Mouse (Mus musculus): Measurements from ENCODE around the gene Sds.

Sds gene

DNA sequence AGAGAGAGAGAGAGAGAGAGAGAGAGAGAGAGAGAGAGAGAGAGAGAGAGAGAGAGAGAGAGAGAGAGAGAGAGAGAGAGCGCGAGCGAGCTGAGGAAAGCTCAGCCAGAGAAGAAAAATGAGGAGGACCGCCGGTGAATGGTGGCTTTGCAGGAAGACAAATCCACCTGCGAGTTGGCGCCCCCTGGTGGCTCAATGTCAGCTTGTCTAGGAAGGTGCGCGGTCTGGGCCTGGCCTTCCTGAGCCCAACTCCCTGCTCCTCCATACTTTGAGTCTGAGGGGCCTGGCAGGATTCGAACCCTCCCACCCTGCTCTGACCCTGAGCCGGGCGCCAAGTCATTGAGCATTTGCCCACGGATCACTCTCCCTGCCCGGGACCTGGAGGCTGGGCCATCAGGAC, 35.6 kb upstream of the Sds start:
- peak; percentile 79 for DNase-seq

DNA sequence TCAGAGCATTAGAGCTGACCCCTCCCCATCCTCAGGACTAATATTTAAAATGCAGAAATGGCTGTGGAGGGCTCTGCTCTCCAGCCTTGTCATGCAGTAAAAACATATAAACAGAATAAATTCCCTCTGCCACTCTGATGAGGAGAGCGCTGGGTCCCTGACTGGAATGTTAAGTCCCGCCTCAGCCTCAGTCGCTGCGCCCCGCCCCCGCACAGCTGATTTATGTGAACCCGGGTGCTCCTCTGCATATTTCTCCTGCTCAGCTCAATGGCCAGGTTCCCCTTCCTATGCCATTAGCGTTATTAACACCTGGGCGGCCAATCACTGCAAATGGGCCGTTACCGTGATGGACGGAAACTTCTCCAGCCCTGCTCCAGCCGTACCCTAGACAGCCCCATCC, 29.0 kb upstream of the Sds start:
- DNase-seq = no peak

DNA sequence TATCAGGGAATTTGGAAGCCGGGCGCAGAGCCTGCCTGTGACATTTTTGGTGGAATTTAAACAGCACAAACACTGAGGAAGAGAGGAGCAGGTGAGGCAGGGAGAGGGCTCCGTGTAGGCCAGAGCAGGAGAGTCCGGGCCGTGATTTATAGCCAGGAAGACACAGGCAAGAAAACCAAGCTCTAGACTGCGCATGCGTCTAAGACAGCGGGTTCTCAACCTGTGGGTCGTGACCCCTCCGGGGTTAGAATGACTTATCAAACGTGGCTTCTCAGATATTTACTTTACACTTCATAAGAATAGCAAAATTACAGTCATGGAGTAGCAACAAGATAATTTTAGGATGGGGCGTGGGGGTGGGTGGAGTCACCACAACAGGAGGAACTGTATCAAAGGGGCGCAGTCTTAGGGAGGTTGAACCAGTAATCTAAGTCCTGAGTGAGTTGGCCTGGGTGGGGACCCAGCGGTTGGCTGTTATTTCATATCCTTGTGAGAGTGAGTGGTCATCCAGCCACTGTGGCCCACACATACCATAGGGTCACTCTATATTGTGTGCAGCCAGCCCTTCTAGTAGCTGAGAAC, 21.5 kb upstream of the Sds start:
- DNase-seq = no peak

DNA sequence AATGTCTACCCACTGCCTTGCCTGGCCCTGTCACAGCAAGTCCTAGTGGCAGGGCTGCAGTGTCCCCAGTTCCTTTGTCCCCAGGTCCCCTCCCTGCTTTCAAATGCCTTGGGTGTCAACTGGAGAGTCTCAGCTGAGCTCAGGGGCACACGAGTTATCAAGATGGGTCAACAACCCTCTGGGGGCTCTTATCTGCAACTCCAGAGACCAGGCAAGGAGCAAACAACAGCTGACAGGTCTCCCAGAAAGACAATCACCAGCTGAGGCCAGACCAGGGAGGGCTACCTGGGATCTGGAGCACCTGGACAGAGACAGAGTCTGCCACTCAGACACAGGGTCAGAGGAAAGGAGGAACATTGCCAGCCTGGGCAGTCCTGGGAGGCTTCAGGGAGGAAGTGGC, 20.1 kb upstream of the Sds start:
- no peak for DNase-seq

DNA sequence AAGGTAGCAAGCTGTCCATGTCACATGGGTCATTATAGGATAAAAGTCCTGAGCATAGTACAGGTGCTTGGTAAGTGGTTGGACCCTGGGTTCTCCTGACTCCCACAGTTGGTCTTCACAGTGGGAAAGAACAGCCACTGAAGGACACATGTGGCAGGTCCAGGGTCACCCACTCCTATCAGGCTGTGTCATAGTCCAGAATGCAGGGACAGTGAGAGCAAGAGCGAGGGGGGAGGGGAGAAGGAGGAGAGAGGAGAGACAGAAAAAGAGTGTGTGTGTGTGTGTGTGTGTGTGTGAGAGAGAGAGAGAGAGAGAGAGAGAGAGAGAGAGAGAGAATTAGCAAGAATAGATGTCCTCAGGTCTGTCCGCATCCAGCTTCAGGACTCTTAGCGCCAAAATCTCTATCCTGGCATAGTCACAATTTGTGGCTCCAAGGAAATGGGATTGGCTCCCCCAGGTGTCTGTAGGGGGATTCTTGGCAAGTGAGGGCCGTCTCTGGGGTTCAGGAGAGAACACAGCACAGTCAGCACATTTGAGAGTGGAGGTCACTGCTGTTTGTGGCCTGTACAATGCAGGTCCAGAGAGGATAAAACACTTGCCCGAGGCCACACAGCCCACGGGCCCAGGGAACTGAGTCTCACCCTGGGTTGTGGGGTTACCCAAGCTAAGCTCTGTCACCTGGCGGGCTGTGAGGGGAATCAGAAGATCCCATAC, 19.3 kb upstream of the Sds start:
- no peak for DNase-seq

DNA sequence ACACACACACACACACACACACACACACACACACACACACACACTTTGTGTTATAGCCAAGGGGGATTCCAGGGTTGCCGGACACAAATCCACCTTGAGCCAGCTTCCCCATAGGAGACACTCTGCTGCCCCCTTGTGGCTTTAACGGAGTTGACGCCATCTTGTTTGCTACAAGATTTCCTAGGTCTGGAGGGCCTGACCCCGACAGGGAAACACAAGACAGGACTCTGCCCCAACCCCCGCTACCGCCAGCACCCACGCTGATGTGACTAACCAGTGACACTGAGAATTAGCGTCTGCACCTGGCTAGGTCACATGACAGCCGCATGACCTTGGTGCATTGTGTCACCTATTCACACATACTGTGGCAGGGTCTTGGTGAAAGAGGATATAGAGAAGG, 18.7 kb upstream of the Sds start:
- peak; percentile 45 for DNase-seq

DNA sequence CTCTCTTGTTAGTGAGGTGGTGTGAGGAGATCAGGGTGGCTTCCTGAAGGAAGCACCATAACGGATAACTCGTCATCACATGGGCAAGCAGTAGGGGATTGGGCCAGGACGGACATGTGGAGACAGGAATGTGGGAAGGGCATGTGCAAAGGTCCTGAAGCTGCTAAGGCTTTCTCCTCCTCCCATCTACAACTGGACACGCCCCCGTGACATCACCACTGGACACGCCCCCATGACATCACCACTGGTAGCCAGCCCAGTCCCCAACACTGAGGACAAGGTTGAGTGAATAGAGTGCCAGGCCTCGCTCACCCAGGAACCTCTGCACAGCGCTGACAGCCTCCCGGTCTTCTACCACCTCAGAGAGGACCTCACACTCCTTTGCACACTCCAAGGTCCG, 17.2 kb upstream of the Sds start:
- DNase-seq = no peak

DNA sequence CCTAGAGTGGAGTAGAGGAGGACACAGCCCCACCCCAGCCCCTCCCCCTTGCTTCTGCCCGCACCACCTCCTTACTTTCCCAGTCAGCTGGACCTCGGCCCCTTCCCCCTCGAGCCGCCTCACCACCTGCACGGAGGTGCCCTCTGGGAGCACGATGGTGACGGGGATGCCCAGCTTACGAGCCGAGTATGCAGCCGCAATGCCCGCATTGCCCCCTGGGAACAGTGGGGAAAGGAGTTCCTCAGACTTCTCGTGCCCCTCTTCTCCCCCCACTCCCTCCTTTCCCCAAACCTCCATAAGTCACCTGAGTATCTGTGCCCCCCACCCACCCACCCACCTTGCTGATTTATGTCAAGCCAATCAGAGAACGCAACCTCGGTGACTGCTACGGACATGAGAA, 14.4 kb upstream of the Sds start:
- DNase-seq = no peak

DNA sequence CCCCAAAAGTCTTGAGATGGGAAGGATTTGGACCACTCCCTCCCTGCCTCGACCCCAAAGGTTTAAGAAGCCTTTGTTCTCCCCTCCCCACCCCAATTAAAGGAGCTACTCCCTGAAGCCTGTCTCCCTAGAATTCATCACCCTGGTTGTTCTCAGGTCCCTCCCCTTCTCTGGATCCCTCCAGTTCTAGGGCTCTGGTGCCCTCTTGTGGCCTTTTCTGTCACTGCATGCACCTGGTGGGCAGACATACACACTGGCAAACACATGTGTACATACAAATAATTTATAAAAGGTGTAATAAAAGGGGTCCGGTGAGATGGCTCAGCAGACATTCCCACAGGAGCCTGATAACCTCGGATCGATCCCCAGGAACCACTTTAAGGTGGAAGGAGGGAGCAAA, 12.0 kb upstream of the Sds start:
- DNase-seq = peak; percentile 23

DNA sequence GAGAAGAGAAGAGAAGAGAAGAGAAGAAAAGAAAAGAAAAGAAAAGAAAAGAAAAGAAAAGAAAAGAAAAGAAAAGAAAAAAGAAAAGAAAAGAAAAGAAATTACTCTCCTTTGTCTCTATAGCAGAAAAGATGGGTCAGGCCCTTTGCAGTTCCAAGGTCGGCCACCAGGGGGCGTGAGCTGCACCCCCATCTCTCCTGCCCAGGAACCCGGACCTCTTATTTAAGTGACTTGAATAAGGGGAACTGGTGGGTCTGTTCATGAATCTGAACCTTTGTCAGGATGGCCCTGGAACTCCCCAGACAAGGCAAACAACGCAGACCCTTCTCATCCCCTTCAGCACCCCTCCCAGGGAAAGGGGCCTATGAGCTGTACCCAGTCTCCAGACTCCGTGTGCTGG, 11.3 kb upstream of the Sds start:
- DNase-seq = peak; percentile 51

DNA sequence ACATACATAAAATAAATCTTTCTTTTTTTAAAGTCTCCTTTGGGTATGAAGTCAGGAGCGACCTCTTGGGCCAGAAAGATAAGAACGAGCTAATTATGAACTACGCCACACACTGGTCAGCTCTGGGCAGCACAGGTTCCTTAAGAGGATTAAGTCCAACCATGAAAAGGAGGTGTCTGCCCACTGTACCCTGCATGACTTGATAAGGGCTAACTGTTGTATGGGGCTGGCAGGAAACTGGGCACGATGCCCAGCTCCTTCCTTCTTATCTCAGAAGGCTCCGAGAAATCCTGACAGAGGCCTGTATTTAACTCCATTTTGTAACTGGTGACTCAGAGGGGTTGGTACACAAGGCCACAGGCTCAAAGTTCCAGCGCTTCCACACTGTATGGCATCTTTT, 10.5 kb upstream of the Sds start:
- DNase-seq = no peak

DNA sequence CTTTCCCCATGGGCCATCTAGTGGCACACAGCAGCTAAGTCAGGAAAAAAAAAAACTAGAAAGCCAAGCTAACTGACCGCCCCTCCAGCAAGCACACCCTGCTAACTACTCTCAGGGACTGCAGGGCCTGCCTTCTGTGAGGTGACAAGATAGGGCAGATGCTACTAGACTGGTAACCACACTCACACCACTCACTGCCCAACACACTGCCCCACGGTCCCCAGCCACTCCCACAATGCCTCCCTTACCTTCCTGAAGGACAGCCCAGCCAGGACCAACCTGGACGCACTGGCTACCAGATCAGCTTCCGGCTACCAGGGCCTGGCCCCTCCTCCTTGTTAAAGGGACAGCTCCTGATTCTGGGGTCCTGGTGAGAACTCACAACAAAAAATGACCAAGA, 9.3 kb upstream of the Sds start:
- DNase-seq = no peak

DNA sequence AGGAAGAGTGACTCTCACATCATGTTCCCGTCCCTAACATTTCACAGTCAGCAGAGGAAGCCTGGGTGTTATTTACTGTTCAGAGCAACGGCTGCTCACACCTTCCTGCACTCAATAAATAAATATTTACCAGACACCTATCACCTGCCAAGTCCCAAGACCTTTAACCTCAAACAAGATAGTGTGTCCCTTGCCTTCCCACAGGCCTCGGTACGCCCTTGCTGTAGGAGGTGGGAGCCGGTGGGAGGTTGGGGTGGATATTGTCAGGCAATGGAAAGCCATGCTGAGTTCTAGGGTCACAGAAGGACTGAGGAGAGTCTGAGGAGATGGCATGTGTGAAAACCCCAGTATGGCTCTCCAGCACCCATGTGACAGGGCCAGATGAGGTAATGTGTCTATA, 8.0 kb upstream of the Sds start:
- no peak for DNase-seq

DNA sequence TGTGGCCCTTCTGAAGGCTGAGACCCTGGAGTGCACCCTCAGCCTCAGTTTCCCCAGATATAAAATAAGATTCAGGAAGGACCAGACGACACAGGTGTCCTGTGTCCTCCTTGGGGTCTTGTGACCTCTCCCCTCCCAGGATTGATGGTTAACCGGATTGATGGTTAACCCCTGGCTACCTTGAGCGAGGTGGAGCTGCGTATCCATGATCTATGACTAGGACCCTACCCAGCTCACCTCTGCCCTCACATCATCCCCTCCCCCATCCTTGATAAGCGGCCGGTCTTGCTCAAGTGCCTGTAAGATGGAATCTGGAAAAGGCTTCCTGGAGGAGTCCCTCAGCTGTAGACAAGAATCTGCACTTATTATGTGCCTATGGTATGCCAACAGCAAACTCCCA, 7.5 kb upstream of the Sds start:
- DNase-seq = no peak

DNA sequence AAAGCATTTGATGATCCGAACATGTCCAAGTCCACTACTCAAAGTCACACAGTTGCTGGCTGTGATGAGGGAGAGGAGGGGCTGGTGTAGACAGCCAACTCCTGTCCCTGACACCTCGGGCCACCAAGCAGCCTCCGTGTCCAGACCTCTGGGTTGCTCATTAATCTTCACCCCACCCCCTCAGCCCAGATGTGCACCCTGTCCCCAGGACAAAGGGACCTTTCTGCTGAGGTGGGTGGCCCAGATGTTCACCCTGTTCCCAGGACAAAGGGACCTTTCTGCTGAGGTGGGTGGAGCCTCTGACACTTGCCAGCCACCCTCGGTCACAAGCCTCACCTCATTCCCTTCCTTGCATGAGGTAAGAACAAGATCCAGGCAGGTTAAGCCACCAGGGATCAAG, 4.8 kb upstream of the Sds start:
- no peak for DNase-seq

DNA sequence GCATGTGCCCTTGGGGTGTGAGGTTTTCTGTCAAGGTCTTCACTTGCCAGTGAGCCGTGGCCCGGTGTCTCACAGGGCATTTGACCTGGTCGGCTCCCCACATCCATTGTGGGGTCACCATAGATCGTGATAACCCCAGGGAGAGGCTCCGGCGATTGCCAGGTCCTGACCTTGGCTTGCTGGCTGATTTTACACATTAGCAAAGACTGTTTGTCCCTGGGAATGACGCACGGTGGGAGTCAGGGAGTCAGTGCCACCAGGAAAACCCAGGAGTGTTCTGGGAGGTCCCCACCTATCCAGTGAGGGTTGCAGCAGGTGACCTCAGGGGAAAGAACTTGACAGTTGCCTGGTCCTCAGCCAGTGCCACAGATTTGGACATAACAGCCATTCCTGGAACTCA, 3.6 kb upstream of the Sds start, which contains the start of gene Sdsl:
Gene Sdsl, minus strand, starts transcription at position 41 of the 400 bp plus-strand sequence.
- DNase-seq = no peak

DNA sequence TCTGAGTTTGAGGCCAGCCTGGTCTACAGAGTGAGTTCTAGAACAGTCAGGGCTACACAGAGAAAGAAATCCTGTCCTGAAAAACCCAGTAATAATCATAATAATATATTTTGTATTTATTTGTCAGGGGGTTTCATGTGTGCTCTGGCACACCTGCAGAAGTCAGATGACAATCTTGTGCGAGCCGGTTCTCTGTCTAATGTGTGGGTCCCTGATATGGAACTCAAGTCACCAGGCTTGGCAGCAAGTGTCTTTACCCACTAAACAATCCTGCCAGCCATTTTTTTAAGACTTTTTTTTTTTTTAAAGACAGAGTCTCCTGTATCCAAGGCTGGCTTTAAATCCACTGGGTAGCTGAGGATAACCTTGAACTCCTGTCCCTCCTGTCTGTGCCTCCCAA, 3.0 kb upstream of the Sds start:
- DNase-seq = no peak

DNA sequence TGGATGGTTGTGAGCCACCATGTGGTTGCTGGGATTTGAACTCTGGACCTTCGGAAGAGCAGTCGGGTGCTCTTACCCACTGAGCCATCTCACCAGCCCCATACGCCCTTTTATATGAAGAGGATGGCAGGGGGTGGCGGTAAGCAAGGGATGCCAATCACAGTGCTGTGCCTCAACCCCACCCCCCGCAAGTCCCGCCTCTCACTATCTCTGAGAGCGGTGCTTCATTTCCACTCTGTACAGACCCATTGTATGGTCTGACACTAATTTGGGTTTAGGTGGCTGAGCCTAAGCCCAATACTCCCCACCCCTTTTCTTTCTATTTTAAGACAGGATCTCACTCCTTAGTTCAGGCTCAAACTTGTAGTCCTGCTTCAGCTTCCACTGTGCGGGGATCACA, 465 bp upstream of the Sds start:
- no peak for DNase-seq

DNA sequence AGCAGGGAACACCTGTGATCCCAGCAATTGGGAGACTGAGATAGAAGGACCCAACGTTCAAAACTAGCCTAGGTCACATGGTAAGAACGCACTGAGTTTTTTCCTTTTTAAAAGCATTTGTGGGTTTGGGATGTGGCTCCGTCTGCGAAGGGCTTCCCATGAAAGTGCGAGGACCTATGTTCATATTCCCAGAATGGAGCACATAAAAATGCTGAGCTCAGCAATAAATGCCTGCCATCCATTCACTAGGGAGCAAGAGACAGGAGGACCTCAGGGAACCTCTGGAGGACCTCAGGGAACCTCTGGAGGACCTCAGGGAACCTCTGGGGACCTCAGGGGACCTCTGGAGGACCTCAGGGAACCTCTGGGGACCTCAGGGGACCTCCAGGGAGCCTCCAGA, 1.7 kb downstream of the Sds start:
- DNase-seq = no peak

DNA sequence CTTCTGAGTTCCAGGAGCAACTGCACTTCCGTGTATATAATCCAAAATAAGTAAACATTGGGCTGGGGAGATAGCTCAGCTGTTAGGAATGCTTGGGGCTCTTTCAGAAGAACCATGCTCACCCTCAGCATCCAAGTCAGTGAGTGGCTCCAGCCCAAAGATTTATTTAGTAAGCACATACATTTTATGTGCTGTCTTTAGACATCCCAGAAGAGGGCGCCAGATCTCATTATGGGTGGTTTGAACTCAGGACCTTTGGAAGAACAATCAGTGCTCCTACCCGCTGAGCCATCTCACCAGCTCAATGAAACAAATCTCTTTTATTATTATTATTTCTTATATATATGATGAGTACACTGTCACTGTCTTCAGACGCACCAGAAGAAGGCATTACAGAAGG, 3.2 kb downstream of the Sds start:
- DNase-seq = no peak

DNA sequence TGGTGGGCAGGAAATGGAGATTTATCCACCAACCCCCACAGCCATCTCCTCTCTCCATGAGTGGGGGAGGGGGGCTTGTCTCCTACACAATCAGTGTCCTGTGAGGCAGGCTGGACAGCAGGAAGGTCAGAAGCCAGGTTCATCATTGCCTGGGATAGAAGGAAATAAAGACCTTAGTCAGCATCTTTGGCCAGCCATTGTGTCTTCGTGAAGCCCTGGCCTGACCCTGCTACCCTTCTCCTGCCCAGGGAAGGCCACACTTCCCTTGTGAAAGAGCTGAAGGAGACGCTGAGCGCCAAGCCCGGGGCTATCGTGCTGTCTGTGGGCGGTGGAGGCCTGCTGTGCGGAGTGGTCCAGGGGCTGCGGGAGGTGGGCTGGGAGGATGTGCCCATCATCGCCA, 4.9 kb downstream of the Sds start:
- DNase-seq = no peak

DNA sequence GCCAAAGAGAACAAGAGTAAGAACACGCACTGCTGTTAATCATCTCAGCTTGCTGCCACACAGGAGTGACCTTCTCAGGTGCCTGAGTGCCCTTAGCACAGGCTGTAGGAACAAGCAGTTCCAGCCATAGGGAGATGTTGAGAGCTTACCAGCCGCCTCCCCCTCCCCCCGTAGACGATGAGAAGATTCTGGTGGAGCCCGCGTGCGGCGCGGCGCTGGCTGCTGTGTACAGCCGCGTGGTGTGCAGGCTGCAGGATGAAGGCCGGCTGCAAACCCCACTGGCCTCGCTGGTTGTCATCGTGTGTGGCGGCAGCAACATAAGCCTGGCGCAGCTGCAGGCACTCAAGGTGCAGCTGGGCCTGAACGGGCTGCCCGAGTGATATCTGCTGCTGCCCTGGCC, 7.1 kb downstream of the Sds start:
- DNase-seq = no peak

DNA sequence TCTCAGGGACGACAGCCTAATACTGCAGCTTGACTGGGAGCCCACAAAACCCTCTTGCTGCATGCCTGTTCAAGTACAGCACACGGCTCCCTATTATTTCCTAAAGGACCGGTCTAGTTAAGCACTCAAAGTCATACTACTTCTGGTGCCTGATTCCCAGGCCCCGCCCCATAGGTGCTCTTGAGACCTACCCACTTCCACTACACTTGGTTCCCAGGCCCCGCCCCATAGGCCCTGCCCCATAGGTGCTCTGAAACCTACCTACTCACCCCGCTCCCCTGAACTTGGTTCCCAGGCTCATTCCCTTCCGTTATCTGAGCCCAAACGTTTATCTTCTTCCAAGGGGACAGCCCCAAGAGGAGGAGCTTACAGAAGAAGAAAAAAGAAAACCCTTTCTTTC, 11.5 kb downstream of the Sds start:
- DNase-seq = no peak

DNA sequence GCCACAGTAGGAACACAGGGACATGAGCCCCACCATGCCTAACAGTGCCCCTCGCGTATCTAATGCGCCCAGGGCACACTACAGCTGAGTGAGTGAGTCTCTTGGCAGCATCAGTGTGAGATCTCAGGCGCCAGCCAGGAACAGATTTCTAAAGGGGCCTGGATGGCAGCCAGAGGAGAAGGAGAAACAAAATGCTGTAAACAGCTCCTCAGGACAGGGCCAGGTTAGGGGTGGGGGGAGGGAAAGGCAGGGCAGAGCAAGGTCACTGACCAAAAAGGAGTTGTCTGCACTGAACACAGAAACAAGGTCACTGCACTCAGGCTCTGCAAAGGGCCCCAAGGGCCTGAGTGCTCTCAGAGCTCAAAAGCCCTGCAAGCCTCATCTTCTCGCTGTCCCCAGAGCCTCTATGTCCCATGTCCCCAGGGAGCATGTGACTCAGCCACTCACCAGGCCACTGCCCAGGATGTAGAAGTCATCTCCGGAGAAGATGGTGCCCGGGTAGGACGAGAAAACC, 14.4 kb downstream of the Sds start:
- no peak for DNase-seq

DNA sequence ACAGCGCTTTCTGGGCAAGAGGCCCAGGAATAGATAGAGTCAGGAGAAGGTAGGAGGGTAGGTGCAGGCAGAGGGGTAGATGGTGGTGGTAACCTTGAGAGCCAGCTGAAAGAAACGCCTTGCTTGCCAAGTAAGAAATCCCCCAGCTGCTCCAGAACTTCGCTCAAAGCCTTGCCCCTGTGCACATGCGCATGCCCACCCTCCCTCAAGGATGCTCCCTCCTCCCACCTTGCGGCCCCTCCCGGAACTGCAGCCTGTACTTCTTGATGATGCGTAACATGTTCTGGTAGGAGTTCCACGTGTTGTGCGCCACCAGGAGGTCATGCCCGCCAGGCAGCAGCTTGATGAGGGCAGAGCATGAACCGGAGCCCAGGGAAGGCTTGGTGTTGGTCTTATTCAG, 16.1 kb downstream of the Sds start:
- DNase-seq = no peak

All from thymus, postnatal 25 days (tissue).